Mouse (Mus musculus) hindbrain, embryonic 16.5 days (tissue): ENCODE data around the gene Krt25. TPM values are rescaled to one million over a fixed set of nuclear protein-coding genes. Genes with fewer than 3 reads are reported as not detected.

ENCODE experiments used
- ATAC-seq: fragments of 200-750 bp; cut with Nextera tagmentation; 2 replicates; pipeline ENCODE4 v1.8.0; 2017; ENCODE audit warnings: moderate TSS enrichment, moderate library complexity
- H3K27ac ChIP-seq: fragments of 300-500 bp; sonication (generic); 2 replicates; pipeline ENCODE4 v1.5.1; 2014; ENCODE audit warnings: low read depth, mild to moderate bottlenecking, control low read depth, low read length, moderate library complexity
- H3K27me3 ChIP-seq: fragments of 300-500 bp; sonication (generic); replicated peaks from 2 replicates; pipeline ENCODE4 v1.6.1; 2014; ENCODE audit warnings: low read length; ENCODE audit not compliant: control insufficient read depth, insufficient read depth
- H3K36me3 ChIP-seq: fragments of 300-500 bp; sonication (generic); 2 replicates; pipeline ENCODE4 v1.6.1; 2014; ENCODE audit warnings: mild to moderate bottlenecking, low read length, moderate library complexity, mixed read lengths; ENCODE audit not compliant: control insufficient read depth, insufficient read depth
- H3K4me1 ChIP-seq: fragments of 300-500 bp; sonication (generic); 2 replicates; pipeline ENCODE4 v1.6.1; 2014; ENCODE audit warnings: low read depth, low read length; ENCODE audit not compliant: control insufficient read depth, insufficient read depth
- H3K4me2 ChIP-seq: fragments of 300-500 bp; sonication (generic); 2 replicates; pipeline ENCODE4 v1.6.1; 2014; ENCODE audit warnings: mild to moderate bottlenecking, low read length, control low read depth, moderate library complexity
- H3K4me3 ChIP-seq: fragments of 300-500 bp; sonication (generic); 2 replicates; pipeline ENCODE4 v1.5.1; 2014; ENCODE audit warnings: mild to moderate bottlenecking, low read length, control low read depth, moderate library complexity
- H3K9ac ChIP-seq: fragments of 300-500 bp; sonication (generic); 2 replicates; pipeline ENCODE4 v1.6.1; 2014; ENCODE audit warnings: low read depth, mild to moderate bottlenecking, control low read depth, low read length, moderate library complexity
- H3K9me3 ChIP-seq: fragments of 300-500 bp; sonication (generic); 2 replicates; pipeline ENCODE4 v1.6.1; 2014; ENCODE audit warnings: mild to moderate bottlenecking, low read length, moderate library complexity; ENCODE audit not compliant: control insufficient read depth
- WGBS: fragments of 180-500 bp; shearing (Covaris S2); extraction: QIAGEN DNeasy Blood & Tissue Kit; methylation state at CpG from one replicate; pipeline ENCODE4 v1.1.7; 2014; 5-methylcytosine and 5-hydroxymethylcytosine counted together
- polyA plus RNA-seq: library from polyadenylated mRNA; unstranded; fragments of >200 nt; fragmentation: Nextera tagmentation; extraction: Ambion mirVana; gene quantifications from 2 replicates; pipeline ENCODE4 v1.2.1, GENCODE M21; 2015

The Krt25 gene
- polyA plus RNA-seq, 1 experiment from 2014 or later = 1.4 TPM

DNA sequence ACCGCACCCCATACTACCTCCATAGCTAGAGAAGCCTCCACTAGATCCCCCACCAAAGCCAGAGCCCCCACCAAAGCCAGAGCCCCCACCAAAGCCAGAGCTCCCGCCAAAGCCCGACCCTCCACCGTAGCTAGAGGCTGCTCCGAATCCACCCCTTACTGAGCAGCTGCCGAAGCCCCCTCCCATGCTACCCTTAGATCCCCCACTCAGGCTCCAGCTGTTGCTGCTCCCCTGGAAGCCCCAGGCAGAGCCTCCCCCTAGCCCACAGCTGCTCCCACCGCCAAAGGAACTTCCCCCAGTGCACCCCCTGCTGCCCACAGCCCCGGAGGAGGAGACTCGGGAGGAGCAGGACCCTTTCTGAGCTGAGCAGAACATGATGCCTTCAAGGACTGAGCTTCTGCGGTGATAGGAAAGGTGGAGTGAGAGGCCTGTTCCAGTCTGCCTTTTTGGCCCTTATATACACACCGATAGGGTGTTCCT, 37.9 kb downstream of the Krt25 start, which contains the start of gene Krt24:
TSS of gene Krt24 (minus strand) at position 430 of the 480 bp plus-strand sequence.
- WGBS = 47% methylated on average over 11 of the region's 11 CpGs
- no peaks in the 10 kb centered on the region for H3K9me3 ChIP-seq
- H3K9ac ChIP-seq = no peak within 1 kb of the TSS
- H3K4me1 ChIP-seq = no peaks in the 10 kb centered on the region; the same call in 1 of the 2 replicates
- no peaks in the 10 kb centered on the region for H3K27me3 ChIP-seq
- H3K36me3 ChIP-seq = no peaks in the 10 kb centered on the region
- H3K4me2 ChIP-seq = no peak within 1 kb of the TSS
- H3K27ac ChIP-seq = no peak within 1 kb of the TSS
- ATAC-seq = no peak
- H3K4me3 ChIP-seq = no peak within 1 kb of the TSS

DNA sequence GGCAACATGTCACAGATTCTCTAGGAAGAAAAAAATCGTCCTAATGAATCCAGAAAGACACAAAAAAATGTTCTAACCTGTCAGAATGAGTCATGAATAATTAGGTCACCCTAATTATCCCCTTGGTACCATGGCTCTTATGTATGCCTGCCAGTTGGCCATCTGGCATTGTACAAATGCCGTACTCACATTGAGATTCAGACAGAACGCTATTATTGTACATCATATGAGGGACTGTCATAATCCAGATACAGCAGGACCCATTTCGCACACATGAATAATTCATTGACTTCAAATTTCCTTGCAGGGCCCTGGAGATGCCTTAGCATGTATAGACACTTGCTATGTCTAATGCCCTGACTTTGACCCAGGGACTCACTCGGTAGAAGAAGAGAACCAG, 38.7 kb downstream of the Krt25 start:
- Histone ChIP-seq H3K36me3 (no peaks in the 10 kb centered on the region), H3K9ac (no peak overlapping the region), H3K4me3 (no peak overlapping the region), H3K9me3 (no peaks in the 10 kb centered on the region), H3K4me1 (no peaks in the 10 kb centered on the region; the same call in 1 of the 2 replicates), H3K27ac (no peak overlapping the region), H3K4me2 (no peak overlapping the region), H3K27me3 (no peaks in the 10 kb centered on the region)
- no peak; the same call in 1 of the 2 replicates for ATAC-seq
- WGBS = 52% methylated on average over 5 of the region's 5 CpGs

DNA sequence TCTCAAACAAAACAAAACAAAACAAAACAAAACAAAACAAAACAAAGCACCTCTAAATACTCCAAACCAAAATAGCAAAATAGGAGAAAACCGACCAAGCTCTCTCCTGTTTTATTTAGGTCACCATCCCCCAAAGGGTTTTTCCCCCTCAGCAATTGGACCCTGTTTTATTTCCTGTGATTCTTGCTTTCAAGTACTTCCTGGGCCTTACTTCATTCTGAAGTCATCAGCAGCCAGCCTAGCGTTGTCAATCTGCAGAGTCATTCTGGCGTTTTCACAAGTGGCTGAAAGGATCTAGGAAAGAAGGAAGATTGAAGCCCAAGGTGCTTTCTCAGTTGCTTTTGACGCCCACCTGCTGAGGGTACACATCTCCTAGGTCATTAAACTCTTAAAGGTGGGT, 39.4 kb downstream of the Krt25 start:
- Histone ChIP-seq H3K4me1 (no peaks in the 10 kb centered on the region; the same call in 1 of the 2 replicates), H3K4me3 (no peak overlapping the region), H3K9ac (no peak overlapping the region), H3K9me3 (no peaks in the 10 kb centered on the region), H3K27ac (no peak overlapping the region), H3K36me3 (no peaks in the 10 kb centered on the region), H3K4me2 (no peak overlapping the region), H3K27me3 (no peaks in the 10 kb centered on the region)
- ATAC-seq = no peak
- 60% methylated on average over 4 of the region's 4 CpGs for WGBS

DNA sequence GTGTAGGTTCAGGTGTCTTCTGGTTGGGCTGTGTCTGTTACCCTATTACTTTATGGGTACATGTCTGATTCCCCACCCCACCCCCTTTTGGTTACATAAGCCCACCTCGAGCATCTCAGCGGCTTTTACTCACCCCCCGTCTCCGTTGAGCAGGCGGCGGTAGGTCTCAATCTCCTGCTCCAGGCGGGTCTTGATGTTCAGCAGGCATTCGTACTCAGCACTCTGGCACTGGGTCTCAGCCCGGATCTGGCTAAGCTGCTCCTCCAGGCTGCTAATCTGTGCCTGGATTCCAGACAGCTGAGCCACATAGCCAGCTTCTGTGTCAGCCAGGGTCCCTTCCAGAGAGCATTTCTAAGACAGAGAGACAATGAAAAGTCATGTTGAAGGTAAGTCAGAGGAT, 41.6 kb downstream of the Krt25 start:
- Histone ChIP-seq H3K9me3 (no peaks in the 10 kb centered on the region), H3K27ac (no peak overlapping the region), H3K4me2 (no peak overlapping the region), H3K4me1 (no peaks in the 10 kb centered on the region; the same call in 1 of the 2 replicates), H3K36me3 (no peaks in the 10 kb centered on the region), H3K4me3 (no peak overlapping the region), H3K27me3 (no peaks in the 10 kb centered on the region), H3K9ac (no peak overlapping the region)
- WGBS = 75% methylated on average over 9 of the region's 9 CpGs
- ATAC-seq = no peak

DNA sequence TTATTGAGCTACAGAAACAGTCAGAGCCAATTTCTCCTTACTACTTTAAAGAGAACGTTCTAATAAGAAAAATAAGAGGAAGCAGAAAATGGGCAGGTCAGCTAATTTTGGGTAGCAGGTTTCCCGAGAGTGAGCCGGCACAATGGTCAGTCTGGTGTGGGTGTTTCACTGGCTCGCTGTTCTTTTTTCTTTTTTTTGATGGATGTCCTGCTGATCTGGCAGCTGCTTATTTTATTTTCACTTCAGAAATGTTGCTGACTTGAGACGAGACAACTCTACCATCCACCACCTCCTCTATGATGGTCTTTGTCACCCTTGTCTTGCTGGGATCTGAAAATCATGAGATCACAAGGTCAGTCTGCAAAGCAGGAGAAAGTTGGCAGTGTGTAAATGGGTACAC, 42.8 kb downstream of the Krt25 start:
- Histone ChIP-seq H3K4me3 (no peak overlapping the region), H3K4me2 (no peak overlapping the region), H3K36me3 (no peaks in the 10 kb centered on the region), H3K4me1 (no peaks in the 10 kb centered on the region; the same call in 1 of the 2 replicates), H3K9ac (no peak overlapping the region), H3K9me3 (no peaks in the 10 kb centered on the region), H3K27me3 (no peaks in the 10 kb centered on the region), H3K27ac (no peak overlapping the region)
- 65% methylated on average over 5 of the region's 5 CpGs for WGBS
- no peak for ATAC-seq

DNA sequence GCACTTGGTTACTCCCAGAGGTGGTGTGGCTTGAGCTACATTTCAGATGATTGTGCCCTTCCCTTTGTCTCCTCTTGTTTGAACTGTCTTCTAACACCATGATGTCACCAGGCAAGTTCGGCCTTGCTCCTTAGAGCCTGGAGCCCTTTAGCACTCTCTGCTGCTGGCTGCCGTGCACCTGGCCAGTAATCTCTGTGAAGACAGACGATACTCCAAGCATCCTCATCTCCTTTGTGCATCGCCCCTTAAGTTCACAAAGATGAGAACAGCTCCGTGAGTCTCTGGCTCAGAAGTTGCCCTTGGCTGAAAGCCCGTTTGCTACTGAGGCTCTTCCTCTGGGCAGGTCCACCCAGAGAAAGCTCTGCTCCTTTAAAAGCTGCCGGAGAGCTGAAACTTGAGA, 46.0 kb downstream of the Krt25 start:
- WGBS = 72% methylated on average over 7 of the region's 7 CpGs
- Histone ChIP-seq H3K27ac (no peak overlapping the region), H3K27me3 (no peaks in the 10 kb centered on the region), H3K4me2 (no peak overlapping the region), H3K4me1 (no peaks in the 10 kb centered on the region), H3K36me3 (no peaks in the 10 kb centered on the region), H3K9me3 (no peaks in the 10 kb centered on the region), H3K9ac (no peak overlapping the region), H3K4me3 (no peak overlapping the region)
- ATAC-seq = no peak

DNA sequence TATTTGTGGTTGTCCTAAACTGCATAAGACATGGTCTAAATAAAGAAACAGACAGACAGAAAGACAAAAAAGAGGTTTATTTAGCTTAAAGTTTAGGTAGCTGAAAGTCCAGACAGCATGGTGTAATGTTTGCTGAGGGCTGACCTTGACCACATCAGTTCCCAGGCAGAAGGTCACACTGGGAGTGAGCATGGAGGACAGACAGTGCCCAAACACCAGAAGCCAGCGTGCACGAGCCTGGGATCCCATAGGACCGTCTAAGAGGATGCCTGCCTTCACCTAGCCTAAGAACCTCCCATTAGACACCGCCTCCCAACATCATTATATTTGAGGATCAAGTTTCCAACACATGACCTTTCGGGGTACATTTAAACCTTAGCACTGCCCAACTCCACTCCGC, 47.1 kb downstream of the Krt25 start:
- no peak for ATAC-seq
- 83% methylated on average over 6 of the region's 6 CpGs for WGBS
- Histone ChIP-seq H3K36me3 (no peaks in the 10 kb centered on the region), H3K9me3 (no peaks in the 10 kb centered on the region), H3K27me3 (no peaks in the 10 kb centered on the region), H3K4me3 (no peak overlapping the region), H3K9ac (no peak overlapping the region), H3K4me2 (no peak overlapping the region), H3K4me1 (no peaks in the 10 kb centered on the region), H3K27ac (no peak overlapping the region)

DNA sequence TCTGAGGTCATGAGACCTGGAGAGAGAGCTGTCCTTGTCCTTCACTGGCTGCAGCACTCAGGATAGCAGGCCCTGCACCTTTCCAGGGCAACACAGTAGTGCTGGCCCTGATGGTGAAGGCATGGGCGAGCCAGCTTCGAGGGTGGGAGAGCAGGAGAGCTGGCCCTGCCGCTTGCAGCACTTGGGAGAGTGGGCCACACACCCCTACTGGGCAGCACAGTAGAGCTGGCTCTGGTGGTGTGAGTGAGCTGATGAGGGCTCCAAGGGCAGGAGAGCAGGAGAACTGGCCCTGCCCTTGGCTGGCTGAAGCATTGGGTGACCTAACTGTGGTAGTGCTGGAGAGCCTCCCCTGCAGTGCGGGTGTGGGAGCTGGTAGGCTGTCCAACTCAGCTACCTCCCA, 50.0 kb downstream of the Krt25 start:
- no peak for ATAC-seq
- H3K27ac ChIP-seq = no peak overlapping the region
- H3K9me3 ChIP-seq = no peaks in the 10 kb centered on the region
- H3K9ac ChIP-seq = no peak overlapping the region
- H3K4me1 ChIP-seq = no peaks in the 10 kb centered on the region
- H3K4me3 ChIP-seq = no peak overlapping the region
- H3K4me2 ChIP-seq = no peak overlapping the region
- H3K36me3 ChIP-seq = no peaks in the 10 kb centered on the region
- 78% methylated on average over 4 of the region's 4 CpGs for WGBS
- H3K27me3 ChIP-seq = no peaks in the 10 kb centered on the region

DNA sequence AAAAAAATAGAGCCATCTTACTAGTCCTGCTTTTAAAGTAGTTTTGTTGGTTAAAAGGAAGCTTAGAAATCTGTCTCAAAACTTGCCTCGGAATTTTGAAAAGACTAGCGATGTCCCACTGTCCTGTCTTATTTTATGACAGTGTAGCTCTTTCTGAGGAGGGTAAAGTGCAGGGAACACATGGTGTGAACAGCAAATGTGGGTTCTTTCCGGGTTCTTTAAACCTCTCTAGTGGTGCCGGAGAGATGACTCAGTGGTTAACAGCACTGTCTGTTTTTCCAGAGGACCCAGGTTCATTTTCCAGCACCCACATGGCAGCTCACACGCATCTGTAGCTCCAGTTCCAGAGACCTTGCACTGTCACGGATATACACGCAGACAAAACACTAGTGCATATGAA, 53.6 kb downstream of the Krt25 start:
- H3K4me1 ChIP-seq = no peaks in the 10 kb centered on the region
- H3K9ac ChIP-seq = no peak overlapping the region
- H3K27me3 ChIP-seq = no peaks in the 10 kb centered on the region
- H3K36me3 ChIP-seq = no peaks in the 10 kb centered on the region
- no peaks in the 10 kb centered on the region for H3K9me3 ChIP-seq
- no peak for ATAC-seq
- H3K4me3 ChIP-seq = no peak overlapping the region
- 82% methylated on average over 7 of the region's 7 CpGs for WGBS
- no peak overlapping the region for H3K27ac ChIP-seq
- H3K4me2 ChIP-seq = no peak overlapping the region

DNA sequence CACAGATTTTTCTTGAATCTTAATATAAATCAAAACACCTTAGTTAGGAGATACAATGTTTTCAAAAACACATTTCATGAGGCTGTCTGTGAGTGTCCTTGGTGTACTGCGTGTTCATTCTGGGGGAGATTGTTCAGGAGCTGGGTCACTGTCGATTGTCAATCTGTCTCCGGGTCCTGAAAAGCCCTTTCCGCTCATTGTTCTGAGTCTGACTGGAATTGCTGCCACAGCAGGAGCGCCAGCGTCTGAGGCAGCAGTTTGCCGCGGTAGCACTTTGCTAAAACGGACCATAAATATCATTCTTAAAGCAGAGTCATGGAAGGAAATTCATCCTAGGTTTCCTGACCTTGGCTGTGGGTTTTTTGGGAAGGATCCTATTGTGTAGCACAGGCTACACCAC, 57.0 kb downstream of the Krt25 start:
- no peak for ATAC-seq
- H3K27me3 ChIP-seq = no peaks in the 10 kb centered on the region
- no peaks in the 10 kb centered on the region for H3K4me1 ChIP-seq
- no peak overlapping the region for H3K4me3 ChIP-seq
- no peak overlapping the region for H3K4me2 ChIP-seq
- no peak overlapping the region for H3K9ac ChIP-seq
- no peaks in the 10 kb centered on the region for H3K36me3 ChIP-seq
- no peak overlapping the region for H3K27ac ChIP-seq
- no peaks in the 10 kb centered on the region for H3K9me3 ChIP-seq
- WGBS = 8% methylated on average over 9 of the region's 9 CpGs
